Mouse (Mus musculus) layer of hippocampus, adult 2 months (tissue): ENCODE results near the gene Fhad1. TPM values are rescaled to one million over a fixed set of nuclear protein-coding genes. Genes with fewer than 3 reads are reported as not detected.
"Not testable (repeated sequence)": the region's sequence is repeated elsewhere in the genome, so short reads cannot be mapped to it uniquely, and the experiment has no call there.

Experiments used
- DNase-seq, 2 experiments: peaks; one replicate each; pipeline ENCODE4 v3.0.0; 2022; ENCODE audit warnings: low spot score in 2 of 2
- H3K27ac ChIP-seq: fragments of 200-600 bp; 2 replicates; pipeline ENCODE4 v1.8.1; 2022
- H3K4me3 ChIP-seq: fragments of 200-600 bp; 2 replicates; pipeline ENCODE4 v1.8.1; 2022; ENCODE audit warnings: mild to moderate bottlenecking
- CTCF ChIP-seq: fragments of 200-600 bp; conservative IDR thresholded peaks from 2 replicates; pipeline ENCODE4 v1.8.1; 2022; ENCODE audit warnings: antibody characterized with exemption, mild to moderate bottlenecking, moderate library complexity
- total RNA-seq, 2 experiments: library from RNA; stranded (reverse); gene quantifications; 2 replicates each; pipeline ENCODE4 v1.2.3; 2021

Fhad1 gene
- total RNA-seq, 2 experiments from 2014 or later, result 8.8 to 13.0 TPM

DNA sequence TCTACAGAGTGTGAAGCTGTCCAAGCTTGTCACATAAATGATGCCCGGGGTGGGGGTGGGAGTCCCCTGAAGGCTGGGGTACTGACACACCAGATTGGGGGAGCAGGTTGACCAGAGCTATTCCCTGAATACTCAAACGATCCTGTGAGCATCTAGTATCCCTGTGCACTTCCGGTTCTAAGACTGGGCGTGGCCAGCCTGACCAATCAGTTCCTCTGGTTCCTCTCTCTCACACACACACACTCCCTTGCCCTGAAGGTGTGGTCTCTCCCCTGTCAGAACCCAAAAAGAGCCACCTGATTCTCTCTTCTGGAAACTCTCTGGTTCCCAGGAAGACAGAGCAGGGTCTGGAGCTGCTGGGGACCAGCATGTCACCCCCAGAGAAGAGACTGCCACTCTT, 38.4 kb upstream of the Fhad1 start:
- no peak for TF ChIP-seq CTCF
- Histone ChIP-seq H3K27ac (peak overlapping the region; percentile 55; the same call in 1 of the 2 replicates), H3K4me3 (no peak overlapping the region)
- DNase-seq, result no peak

DNA sequence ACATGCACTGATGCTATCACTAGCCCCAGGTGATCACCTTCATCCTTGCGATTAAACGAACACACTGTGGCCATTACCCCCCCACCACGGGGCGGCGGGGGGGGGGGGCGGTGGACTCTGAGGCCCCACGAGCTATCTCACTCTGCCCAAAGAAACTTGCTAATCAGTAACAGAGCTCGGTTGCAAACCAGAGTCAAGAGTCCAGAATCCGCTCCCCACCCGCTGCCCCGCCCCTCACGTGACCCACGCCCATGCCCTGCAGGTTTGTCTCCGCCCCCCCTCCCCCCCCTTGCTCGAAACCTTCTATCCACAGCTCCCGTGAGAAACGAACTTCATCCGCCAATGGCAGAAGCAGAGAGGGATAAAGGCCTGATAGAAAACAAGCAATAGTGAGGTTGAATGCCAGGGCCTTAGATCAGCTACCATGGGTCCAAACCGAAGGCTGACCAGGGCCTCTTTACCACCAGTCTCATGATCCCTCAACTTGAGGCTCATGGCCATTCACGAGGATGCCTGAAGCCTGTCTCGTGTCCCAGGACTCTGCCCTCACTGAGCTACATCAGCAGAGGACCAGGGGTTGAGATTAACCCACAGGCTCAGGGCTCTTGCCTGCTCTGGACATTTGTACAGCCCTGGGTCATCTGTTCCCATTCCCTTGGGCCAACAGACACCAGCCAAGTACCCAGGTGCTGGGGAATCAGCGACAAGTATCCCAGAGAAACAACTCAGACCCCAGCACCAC, 37.7 kb upstream of the Fhad1 start:
- no peak overlapping the region; the same call in 1 of the 2 replicates for H3K27ac ChIP-seq
- H3K4me3 ChIP-seq, result no peak overlapping the region
- no peak for TF ChIP-seq CTCF
- DNase-seq, result no peak

DNA sequence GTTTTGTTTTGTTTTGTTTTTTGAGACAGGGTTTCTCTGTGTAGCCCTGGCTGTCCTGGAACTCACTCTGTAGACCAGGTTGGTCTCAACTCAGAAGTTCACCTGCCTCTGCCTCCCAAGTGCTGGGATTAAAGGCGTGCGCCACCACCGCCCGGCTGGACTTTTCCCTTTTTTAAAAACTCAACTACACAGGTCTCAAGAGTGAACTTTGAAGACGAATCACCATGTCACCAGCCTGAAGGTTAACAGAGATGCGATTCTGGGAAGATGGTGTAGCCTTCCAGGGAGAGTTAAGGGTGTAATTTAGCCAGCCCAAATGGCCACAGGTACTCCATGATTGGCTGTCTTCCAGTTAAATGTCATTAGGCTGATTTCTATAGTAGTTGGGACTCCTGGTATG, 37.0 kb upstream of the Fhad1 start:
- not testable (repeated sequence) for DNase-seq, H3K4me3 ChIP-seq, H3K27ac ChIP-seq

DNA sequence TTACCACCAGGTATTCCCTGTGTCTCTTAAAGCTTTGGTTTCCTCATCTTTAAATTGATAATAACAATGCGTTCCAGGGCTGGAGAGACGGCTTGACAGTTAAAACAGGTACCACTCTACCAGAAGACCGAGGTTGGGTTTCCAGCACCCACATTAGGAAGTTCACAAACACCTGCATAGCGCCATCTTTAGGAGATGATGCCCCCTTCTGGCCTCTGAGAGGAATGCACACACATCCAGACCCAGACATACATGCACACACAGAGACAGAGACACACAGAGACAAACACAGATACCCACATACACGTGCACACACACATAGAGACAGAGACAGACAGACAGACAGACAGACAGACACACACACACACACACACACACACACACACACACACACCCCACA, 35.1 kb upstream of the Fhad1 start:
- TF ChIP-seq CTCF, result 0 out of 2 replicates have a peak, but pooled peaks have one; percentile 16
- Histone ChIP-seq H3K4me3 (no peak overlapping the region), H3K27ac (no peak overlapping the region)
- DNase-seq, result no peak

DNA sequence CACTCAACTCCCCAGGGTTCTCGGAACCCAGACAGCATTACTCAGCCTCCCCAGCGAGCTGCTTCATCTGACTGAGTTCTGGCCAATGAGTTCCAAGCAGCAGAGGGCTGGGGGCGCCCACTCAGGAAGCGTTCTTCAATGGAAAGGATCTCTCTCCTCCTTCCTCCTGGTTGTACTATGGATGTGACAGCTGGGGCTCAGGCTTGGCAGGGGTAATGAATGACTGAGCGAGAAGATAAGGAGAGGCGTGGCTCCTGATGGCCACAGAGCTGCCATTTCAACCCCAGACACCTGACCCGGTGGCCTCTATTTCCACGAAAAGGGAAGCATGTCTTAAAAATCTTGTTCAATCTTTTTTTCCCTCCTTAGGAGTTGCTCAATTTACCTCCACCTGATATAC, 33.5 kb upstream of the Fhad1 start:
- Histone ChIP-seq H3K27ac (no peak overlapping the region), H3K4me3 (no peak overlapping the region)
- no peak for TF ChIP-seq CTCF
- peak in 1 of 2 experiments; percentile 22 for DNase-seq

DNA sequence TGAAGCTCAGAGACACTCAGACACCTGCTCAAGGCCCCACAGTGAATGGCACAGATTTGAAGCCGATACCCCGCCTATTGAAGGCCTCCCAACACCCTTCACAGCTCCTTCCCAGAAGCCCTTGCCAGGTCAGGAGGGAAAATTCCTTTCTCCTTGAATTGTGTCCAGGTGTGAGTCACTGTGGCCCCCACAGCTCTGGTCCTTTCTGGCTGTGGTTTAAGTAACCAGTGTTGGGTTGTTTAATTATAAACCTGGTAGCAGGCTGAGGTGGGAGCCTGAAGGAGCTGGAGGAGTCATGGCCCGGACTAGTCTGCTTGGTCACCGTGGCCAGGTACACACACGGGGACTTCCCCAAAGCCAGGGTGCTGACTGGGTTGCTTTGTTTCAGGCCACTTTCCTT, 32.1 kb upstream of the Fhad1 start:
- no peak for DNase-seq
- no peak for TF ChIP-seq CTCF
- Histone ChIP-seq H3K4me3 (no peak overlapping the region), H3K27ac (no peak overlapping the region)

DNA sequence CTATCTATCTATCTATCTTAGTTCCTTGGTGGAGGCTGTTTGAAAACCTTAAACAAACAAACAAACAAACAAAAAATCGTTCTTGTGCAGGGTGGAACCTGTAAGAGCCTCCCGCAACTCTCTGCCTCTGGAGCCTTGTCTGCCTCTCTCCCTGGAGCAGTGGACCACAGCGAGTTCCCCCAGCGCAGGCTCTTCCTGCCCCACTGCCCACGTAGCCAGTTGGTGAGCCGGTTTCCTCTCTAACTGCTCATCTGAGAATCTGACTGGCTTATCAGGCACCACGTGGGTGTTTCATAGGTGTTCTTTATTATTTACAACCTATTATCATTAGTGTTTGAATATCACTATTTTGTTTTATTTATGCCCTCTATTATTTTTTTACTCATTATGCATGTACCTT, 31.6 kb upstream of the Fhad1 start:
- DNase-seq, result no peak
- Histone ChIP-seq H3K4me3 (no peak overlapping the region), H3K27ac (no peak overlapping the region)
- no peak for TF ChIP-seq CTCF

DNA sequence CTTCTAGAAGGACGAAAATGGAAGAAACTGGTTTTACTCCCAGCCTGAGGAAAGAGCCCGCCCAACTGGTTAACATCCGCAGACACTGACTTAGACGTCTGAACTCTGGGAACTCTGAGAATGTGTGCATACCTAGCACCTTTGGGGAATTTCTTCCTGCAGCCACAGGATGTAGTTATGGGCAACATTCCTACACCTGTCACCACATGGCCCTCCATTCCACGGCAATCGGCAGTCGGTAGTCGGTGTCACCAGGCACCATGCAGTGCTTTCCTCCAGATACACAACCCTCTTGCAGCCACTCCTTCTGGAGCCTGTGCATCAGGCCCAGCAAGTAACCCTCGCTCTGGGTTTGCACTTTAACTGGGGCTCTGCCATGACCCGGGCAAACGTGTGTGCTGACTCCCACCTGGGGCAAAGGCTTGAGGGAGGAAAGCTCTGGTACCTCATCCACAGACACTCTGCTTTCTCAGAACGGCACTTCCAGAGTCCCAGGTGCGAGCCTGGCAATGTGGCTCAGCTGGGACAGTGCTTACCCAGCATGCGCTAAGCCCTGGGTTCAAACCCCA, 30.8 kb upstream of the Fhad1 start:
- no peak overlapping the region for H3K4me3 ChIP-seq
- no peak overlapping the region for H3K27ac ChIP-seq
- TF ChIP-seq CTCF, result no peak
- DNase-seq, result no peak

DNA sequence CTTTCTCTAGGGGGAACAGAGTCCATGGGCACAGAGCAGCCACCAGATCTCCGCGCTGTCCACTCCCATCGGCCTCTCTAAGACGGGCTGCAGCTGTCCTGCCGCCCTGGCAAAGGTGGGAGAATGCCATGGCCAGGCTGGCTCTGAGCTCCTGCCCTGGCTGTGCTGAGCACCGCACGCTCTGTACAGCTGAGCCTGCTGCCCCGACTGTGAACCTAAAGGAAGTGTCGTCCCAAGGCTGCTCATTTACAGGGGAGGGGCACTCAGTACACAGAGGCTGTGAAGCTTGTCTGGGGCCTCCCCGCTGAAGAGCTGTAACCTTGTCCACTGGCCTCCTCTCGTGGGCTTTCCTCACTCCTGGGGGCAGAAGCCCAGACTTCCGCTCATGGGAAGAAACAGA, 29.6 kb upstream of the Fhad1 start:
- H3K27ac ChIP-seq, result no peak overlapping the region
- DNase-seq, result no peak
- TF ChIP-seq CTCF, result no peak
- no peak overlapping the region for H3K4me3 ChIP-seq

DNA sequence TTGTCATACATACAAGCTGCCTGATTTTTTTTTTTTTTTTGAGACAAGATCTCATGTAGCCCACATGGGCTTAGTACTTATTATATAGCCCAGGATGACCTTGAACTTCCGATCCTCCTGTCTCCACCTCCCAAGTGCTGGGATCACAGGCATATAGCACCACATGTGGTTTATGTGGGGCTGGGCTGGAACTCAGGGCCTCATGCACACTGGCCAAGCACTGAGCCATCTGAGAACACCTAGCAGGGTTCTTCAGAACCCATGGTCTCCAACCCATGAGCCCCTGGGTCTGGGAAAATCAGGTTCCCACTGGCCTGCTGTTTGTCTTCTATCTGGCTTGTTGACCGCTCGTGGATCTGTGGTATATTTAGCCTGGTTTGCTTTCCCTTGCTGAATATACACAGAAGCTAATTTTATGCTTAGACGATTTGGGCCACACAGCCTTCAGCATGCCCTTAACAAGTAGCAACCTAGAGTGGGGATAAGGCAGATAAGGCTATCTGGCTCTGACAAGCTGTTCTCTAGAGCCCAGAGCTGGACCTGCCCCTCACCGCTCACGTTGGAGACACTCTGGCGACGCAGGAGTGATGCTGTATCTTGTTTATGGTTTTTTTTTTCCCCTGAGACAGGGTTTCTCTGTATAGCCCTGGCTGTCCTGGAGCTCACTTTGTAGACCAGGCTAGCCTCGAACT, 24.9 kb upstream of the Fhad1 start:
- DNase-seq, result no peak
- TF ChIP-seq CTCF, result no peak
- Histone ChIP-seq H3K4me3 (no peak overlapping the region), H3K27ac (no peak overlapping the region)

DNA sequence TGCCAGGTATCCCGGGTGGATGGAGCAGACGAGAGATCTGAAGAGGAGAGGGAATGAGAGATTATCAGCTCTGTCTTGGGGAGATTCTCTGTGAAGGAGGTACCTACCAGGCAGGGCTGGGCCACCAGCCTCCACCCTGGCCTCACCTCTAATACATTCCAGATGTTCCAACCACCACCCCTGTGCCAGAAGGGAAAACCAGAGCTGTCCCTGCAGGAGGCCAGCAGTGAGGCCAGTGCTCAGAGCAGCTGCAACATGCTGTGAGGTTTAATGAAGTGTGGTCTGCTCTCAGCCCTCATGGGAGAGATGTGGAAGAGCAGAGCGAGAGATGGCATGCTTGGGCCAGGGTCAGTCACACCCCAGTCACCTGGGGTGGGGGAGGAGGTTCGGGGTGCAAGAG, 23.0 kb upstream of the Fhad1 start:
- H3K4me3 ChIP-seq, result no peak overlapping the region
- TF ChIP-seq CTCF, result no peak

DNA sequence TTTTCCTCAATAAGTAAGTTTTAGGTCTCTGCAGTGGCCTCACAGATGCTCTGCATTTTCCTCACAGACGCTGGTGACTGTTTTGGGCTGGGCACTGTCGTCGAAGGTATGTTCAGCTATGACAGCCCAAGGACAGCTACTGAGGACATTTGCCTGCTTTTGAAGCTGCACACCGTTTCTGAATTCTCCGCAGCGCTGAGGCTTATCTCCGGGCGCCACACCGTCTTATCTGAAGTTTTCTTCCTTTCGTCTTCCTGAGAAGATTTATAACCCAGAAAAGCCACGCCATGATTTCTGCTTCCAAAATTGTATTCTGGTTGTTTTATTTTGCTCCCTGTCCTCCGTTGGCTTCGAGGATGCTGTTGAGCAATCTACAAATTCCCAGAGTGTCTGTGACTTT, 13.7 kb upstream of the Fhad1 start:
- no peak for DNase-seq
- Histone ChIP-seq H3K4me3 (no peak overlapping the region), H3K27ac (no peak overlapping the region)
- no peak for TF ChIP-seq CTCF

More for the DNA sequence above, 23.0 kb upstream of the Fhad1 start:
- H3K27ac ChIP-seq, result no peak overlapping the region
- no peak for DNase-seq

DNA sequence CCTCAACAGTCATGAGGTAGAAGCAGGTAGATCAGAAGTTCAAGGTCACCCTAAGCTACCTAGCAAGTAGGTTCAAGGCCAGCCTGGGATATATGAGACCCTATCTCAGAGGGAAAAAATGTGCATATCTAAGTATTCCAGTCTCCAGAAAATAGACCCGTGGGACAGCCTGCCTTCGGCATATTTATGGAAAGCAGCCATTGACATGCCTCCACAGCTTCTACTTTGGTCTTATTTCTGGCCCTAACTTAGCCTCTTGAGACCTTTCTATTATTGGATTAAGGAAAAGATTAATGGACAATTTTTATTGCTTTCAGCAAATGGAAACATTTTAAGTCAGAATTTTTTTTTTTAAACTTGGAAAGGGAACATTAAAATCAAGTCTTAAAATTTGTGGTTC, 12.1 kb upstream of the Fhad1 start:
- no peak for TF ChIP-seq CTCF
- Histone ChIP-seq H3K27ac (no peak overlapping the region), H3K4me3 (no peak overlapping the region)
- no peak for DNase-seq

DNA sequence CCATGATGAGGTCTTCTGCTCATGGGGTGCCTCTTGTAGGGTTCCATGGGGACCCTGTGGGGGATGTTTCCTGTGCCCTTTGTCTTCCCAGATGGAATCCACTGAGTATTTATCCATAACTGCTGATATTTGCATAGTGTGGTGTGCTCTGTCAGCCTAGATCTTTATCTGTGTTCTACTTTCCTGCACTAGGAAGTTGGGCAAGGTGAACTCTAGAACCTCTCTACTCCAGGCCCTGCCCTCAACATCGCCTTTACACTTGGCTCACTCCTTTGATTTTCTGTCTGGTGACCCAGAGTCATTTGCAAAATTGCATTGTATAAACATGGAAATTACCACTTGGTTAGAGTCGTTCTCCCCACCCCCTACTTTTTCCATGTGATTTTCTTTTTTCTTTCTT, 9.7 kb upstream of the Fhad1 start:
- Histone ChIP-seq H3K27ac (no peak overlapping the region), H3K4me3 (no peak overlapping the region)
- no peak for TF ChIP-seq CTCF
- DNase-seq, result no peak
